Mouse (Mus musculus): ENCODE results near the gene Cdh8. TPM values are rescaled to one million over a fixed set of nuclear protein-coding genes. Genes with fewer than 3 reads are reported as not detected.
"Not testable (repeated sequence)": the region's sequence is repeated elsewhere in the genome, so short reads cannot be mapped to it uniquely, and the experiment has no call there.

Cdh8 gene
- polyA plus RNA-seq, 1 experiment from 2014 or later, result 3.4 TPM

DNA sequence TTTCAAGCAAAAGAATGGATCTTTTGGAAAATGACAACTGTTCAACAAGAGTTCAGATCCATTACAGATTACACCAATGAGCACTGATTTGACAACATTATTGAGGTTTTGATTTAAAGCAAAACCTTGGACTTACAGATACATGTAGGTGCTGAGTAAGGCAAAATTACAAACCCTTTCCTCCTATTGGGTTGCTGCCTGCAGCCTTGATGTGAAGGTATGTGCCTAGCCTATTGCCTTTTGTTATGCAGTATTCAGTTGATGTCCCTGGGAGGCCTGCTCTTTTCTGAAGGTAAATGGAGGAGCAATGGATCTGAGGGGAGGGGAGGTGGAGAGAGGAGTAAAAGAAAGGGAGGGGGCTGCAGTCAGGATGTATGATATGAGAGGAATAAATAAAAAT is 135.9 kb downstream of the Cdh8 start:
- no peak overlapping the region for H3K4me3 ChIP-seq (replicated peaks)
- no peaks in the 10 kb centered on the region for H3K27me3 ChIP-seq
- H3K9ac ChIP-seq, result no peak overlapping the region
- no peaks in the 10 kb centered on the region for H3K9me3 ChIP-seq (replicated peaks)
- no peaks in the 10 kb centered on the region for H3K4me1 ChIP-seq
- no peak overlapping the region for H3K4me2 ChIP-seq (replicated peaks)
- H3K27ac ChIP-seq (replicated peaks), result no peak overlapping the region
- ATAC-seq (ENCODE audit: insufficient number of reproducible peaks, low FRiP score, low TSS enrichment, low read depth), result no peak
- H3K36me3 ChIP-seq, result no peaks in the 10 kb centered on the region

GRCm38 (mm10) chr8:99267133-99267532 is 149.1 kb downstream of the Cdh8 start:
- Histone ChIP-seq H3K4me2 (replicated peaks) (no peak overlapping the region), H3K36me3 (no peaks in the 10 kb centered on the region), H3K27ac (replicated peaks) (no peak overlapping the region), H3K27me3 (no peaks in the 10 kb centered on the region), H3K9me3 (replicated peaks) (no peaks in the 10 kb centered on the region), H3K4me1 (no peaks in the 10 kb centered on the region), H3K9ac (no peak overlapping the region), H3K4me3 (replicated peaks) (no peak overlapping the region)
- WGBS, result 66% methylated on average over 3 of the region's 3 CpGs
- ATAC-seq (ENCODE audit: insufficient number of reproducible peaks, low FRiP score, low TSS enrichment, low read depth), result no peak

GRCm38 (mm10) chr8:99234372-99234771 is 181.9 kb downstream of the Cdh8 start:
- Histone ChIP-seq H3K4me2 (replicated peaks) (no peak overlapping the region), H3K27me3 (no peaks in the 10 kb centered on the region), H3K36me3 (no peaks in the 10 kb centered on the region), H3K27ac (replicated peaks) (no peak overlapping the region), H3K4me3 (replicated peaks) (no peak overlapping the region), H3K4me1 (no peaks in the 10 kb centered on the region), H3K9me3 (replicated peaks) (no peaks in the 10 kb centered on the region), H3K9ac (no peak overlapping the region)
- 71% methylated on average over 4 of the region's 4 CpGs for WGBS
- no peak for ATAC-seq (ENCODE audit: insufficient number of reproducible peaks, low FRiP score, low TSS enrichment, low read depth)

- ATAC-seq (ENCODE audit: insufficient number of reproducible peaks, low FRiP score, low TSS enrichment, low read depth), result no peak
- H3K27ac ChIP-seq (replicated peaks), result no peak overlapping the region
- no peak overlapping the region for H3K4me3 ChIP-seq (replicated peaks)
- no peaks in the 10 kb centered on the region for H3K9me3 ChIP-seq (replicated peaks)
- no peaks in the 10 kb centered on the region for H3K36me3 ChIP-seq
- H3K4me1 ChIP-seq, result no peaks in the 10 kb centered on the region
- no peaks in the 10 kb centered on the region for H3K27me3 ChIP-seq
- H3K9ac ChIP-seq, result no peak overlapping the region
- H3K4me2 ChIP-seq (replicated peaks), result no peak overlapping the region
- WGBS, result 38% methylated on average over 6 of the region's 6 CpGs
Measured at GRCm38 (mm10) chr8:99223697-99224096, 192.6 kb downstream of the Cdh8 start.

- ATAC-seq (ENCODE audit: insufficient number of reproducible peaks, low FRiP score, low TSS enrichment, low read depth), result no peak
- Histone ChIP-seq H3K27me3 (no peaks in the 10 kb centered on the region), H3K27ac (replicated peaks) (no peak overlapping the region), H3K9me3 (replicated peaks) (no peaks in the 10 kb centered on the region), H3K4me3 (replicated peaks) (no peak overlapping the region), H3K36me3 (no peaks in the 10 kb centered on the region), H3K4me1 (no peaks in the 10 kb centered on the region), H3K4me2 (replicated peaks) (no peak overlapping the region), H3K9ac (no peak overlapping the region)
- WGBS, result 69% methylated on average over 7 of the region's 7 CpGs
Measured at GRCm38 (mm10) chr8:99205194-99205593, 211.1 kb downstream of the Cdh8 start.

- ATAC-seq (ENCODE audit: insufficient number of reproducible peaks, low FRiP score, low TSS enrichment, low read depth), result no peak
- 81% methylated on average over 2 of the region's 2 CpGs for WGBS
Measured at GRCm38 (mm10) chr8:99190643-99191042, 225.6 kb downstream of the Cdh8 start.

GRCm38 (mm10) chr8:99186879-99187278 is 229.4 kb downstream of the Cdh8 start:
- WGBS, result 90% methylated on average over 5 of the region's 5 CpGs
- no peak overlapping the region for H3K27ac ChIP-seq (replicated peaks)
- ATAC-seq (ENCODE audit: insufficient number of reproducible peaks, low FRiP score, low TSS enrichment, low read depth), result no peak

More at GRCm38 (mm10) chr8:99190643-99191042, 225.6 kb downstream of the Cdh8 start:
- Histone ChIP-seq H3K36me3 (no peaks in the 10 kb centered on the region), H3K4me1 (no peaks in the 10 kb centered on the region), H3K4me2 (replicated peaks) (no peak overlapping the region), H3K9me3 (replicated peaks) (no peaks in the 10 kb centered on the region), H3K27ac (replicated peaks) (no peak overlapping the region), H3K9ac (no peak overlapping the region), H3K4me3 (replicated peaks) (no peak overlapping the region), H3K27me3 (no peaks in the 10 kb centered on the region)

DNA sequence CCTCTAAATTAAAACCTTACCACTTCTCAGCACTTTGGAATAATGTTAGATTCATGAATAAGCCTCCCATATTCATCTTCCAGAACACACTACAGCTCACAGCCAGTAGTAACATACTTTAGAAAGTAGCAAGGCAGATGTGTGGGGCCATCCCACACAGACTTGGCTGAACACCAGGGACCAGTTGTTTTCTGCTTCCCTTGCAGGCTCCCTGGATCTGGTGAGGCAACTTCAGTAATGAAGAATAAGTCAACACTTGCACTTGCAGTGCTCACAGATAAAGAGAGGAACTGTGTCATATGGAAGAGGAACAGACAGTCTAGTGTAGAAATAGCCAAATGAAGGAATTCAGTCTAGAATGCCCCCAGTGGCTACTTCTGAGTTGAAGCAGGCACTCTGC is 232.1 kb downstream of the Cdh8 start:
- H3K9ac ChIP-seq, result no peak overlapping the region
- H3K36me3 ChIP-seq, result no peaks in the 10 kb centered on the region
- H3K4me1 ChIP-seq, result no peaks in the 10 kb centered on the region
- no peak overlapping the region for H3K4me3 ChIP-seq (replicated peaks)
- no peaks in the 10 kb centered on the region for H3K9me3 ChIP-seq (replicated peaks)
- H3K4me2 ChIP-seq (replicated peaks), result no peak overlapping the region
- ATAC-seq (ENCODE audit: insufficient number of reproducible peaks, low FRiP score, low TSS enrichment, low read depth), result no peak
- H3K27me3 ChIP-seq, result no peaks in the 10 kb centered on the region
- H3K27ac ChIP-seq (replicated peaks), result no peak overlapping the region

More at GRCm38 (mm10) chr8:99186879-99187278, 229.4 kb downstream of the Cdh8 start:
- Histone ChIP-seq H3K36me3 (no peaks in the 10 kb centered on the region), H3K27me3 (no peaks in the 10 kb centered on the region), H3K9ac (no peak overlapping the region), H3K4me1 (no peaks in the 10 kb centered on the region), H3K9me3 (replicated peaks) (no peaks in the 10 kb centered on the region), H3K4me3 (replicated peaks) (no peak overlapping the region), H3K4me2 (replicated peaks) (no peak overlapping the region)

GRCm38 (mm10) chr8:99166966-99167365 is 249.3 kb downstream of the Cdh8 start:
- H3K4me1 ChIP-seq, result no peaks in the 10 kb centered on the region
- ATAC-seq (ENCODE audit: insufficient number of reproducible peaks, low FRiP score, low TSS enrichment, low read depth), result no peak
- no peaks in the 10 kb centered on the region for H3K36me3 ChIP-seq
- no peak overlapping the region for H3K9ac ChIP-seq
- no peaks in the 10 kb centered on the region for H3K27me3 ChIP-seq
- 29% methylated on average over 3 of the region's 3 CpGs for WGBS
- no peak overlapping the region for H3K4me3 ChIP-seq (replicated peaks)
- H3K9me3 ChIP-seq (replicated peaks), result no peaks in the 10 kb centered on the region
- H3K4me2 ChIP-seq (replicated peaks), result no peak overlapping the region
- no peak overlapping the region for H3K27ac ChIP-seq (replicated peaks)

- WGBS, result 64% methylated on average over 4 of the region's 4 CpGs
- Histone ChIP-seq H3K9me3 (replicated peaks) (no peaks in the 10 kb centered on the region), H3K27me3 (no peaks in the 10 kb centered on the region), H3K4me2 (replicated peaks) (no peak overlapping the region), H3K9ac (no peak overlapping the region), H3K36me3 (no peaks in the 10 kb centered on the region), H3K4me1 (no peaks in the 10 kb centered on the region), H3K4me3 (replicated peaks) (no peak overlapping the region), H3K27ac (replicated peaks) (no peak overlapping the region)
- ATAC-seq (ENCODE audit: insufficient number of reproducible peaks, low FRiP score, low TSS enrichment, low read depth), result no peak
Measured at GRCm38 (mm10) chr8:99161633-99162032, 254.6 kb downstream of the Cdh8 start.

- WGBS, result 92% methylated on average over 6 of the region's 6 CpGs
Measured at GRCm38 (mm10) chr8:99145436-99145835, 270.8 kb downstream of the Cdh8 start.

GRCm38 (mm10) chr8:99144761-99145160 is 271.5 kb downstream of the Cdh8 start:
- WGBS, result 54% methylated on average over 1 of the region's 1 CpGs
- not testable (repeated sequence) for H3K9ac ChIP-seq; H3K9me3 ChIP-seq (replicated peaks); H3K4me2 ChIP-seq (replicated peaks); H3K4me1 ChIP-seq; ATAC-seq (ENCODE audit: insufficient number of reproducible peaks, low FRiP score, low TSS enrichment, low read depth); H3K27me3 ChIP-seq; H3K4me3 ChIP-seq (replicated peaks); H3K36me3 ChIP-seq; H3K27ac ChIP-seq (replicated peaks)

More at GRCm38 (mm10) chr8:99145436-99145835, 270.8 kb downstream of the Cdh8 start:
- H3K36me3 ChIP-seq, result no peaks in the 10 kb centered on the region
- no peaks in the 10 kb centered on the region for H3K4me1 ChIP-seq
- H3K27me3 ChIP-seq, result no peaks in the 10 kb centered on the region
- H3K9ac ChIP-seq, result no peak overlapping the region
- no peak overlapping the region for H3K4me2 ChIP-seq (replicated peaks)
- no peak overlapping the region for H3K27ac ChIP-seq (replicated peaks)
- no peak overlapping the region for H3K4me3 ChIP-seq (replicated peaks)
- no peak for ATAC-seq (ENCODE audit: insufficient number of reproducible peaks, low FRiP score, low TSS enrichment, low read depth)
- H3K9me3 ChIP-seq (replicated peaks), result no peaks in the 10 kb centered on the region
